Mouse (Mus musculus) fat pad, adult 2 months (tissue): Measurements from ENCODE around the gene Mrgbp.

ENCODE experiments used
- DNase-seq: peaks from one replicate; pipeline ENCODE4 v3.0.0-alpha.2; 2011; ENCODE audit warnings: low read depth, low spot score; ENCODE audit errors: extremely low read depth

The Mrgbp gene

GRCm38 (mm10) chr2:180589123-180589831 is 8.2 kb downstream of the Mrgbp start, which contains the start of gene Ogfr:
Gene Ogfr, plus strand, starts transcription at chr2:180589245.
- DNase-seq, result no peak

- DNase-seq, result no peak
Measured at GRCm38 (mm10) chr2:180597490-180597889, 16.4 kb downstream of the Mrgbp start, which contains the start of gene Col9a3. Gene Col9a3, plus strand, starts transcription at chr2:180597790.

GRCm38 (mm10) chr2:180598157-180598705 is 17.1 kb downstream of the Mrgbp start:
- no peak for DNase-seq

- no peak for DNase-seq
Measured at GRCm38 (mm10) chr2:180600569-180601021, 19.5 kb downstream of the Mrgbp start.

GRCm38 (mm10) chr2:180604781-180605180 is 23.7 kb downstream of the Mrgbp start:
- no peak for DNase-seq

- no peak for DNase-seq
Measured at GRCm38 (mm10) chr2:180610283-180610682, 29.2 kb downstream of the Mrgbp start.

GRCm38 (mm10) chr2:180611882-180612281 is 30.8 kb downstream of the Mrgbp start:
- DNase-seq, result no peak
